Mouse (Mus musculus): Measurements from ENCODE around the gene Fam104a.

Fam104a gene

GRCm38 (mm10) chr11:113683957-113684706, at the start of gene Fam104a, which contains the start of gene D11Wsu47e:
Fam104a (minus strand) TSS chr11:113684155.
D11Wsu47e (plus strand) TSS chr11:113684412.
- DNase-seq (ENCODE audit: extremely low spot score, low spot score) = peak; percentile 95

GRCm38 (mm10) chr11:113731945-113732612, 48.1 kb upstream of the Fam104a start:
- DNase-seq (ENCODE audit: extremely low spot score, low spot score) = no peak

- no peak for DNase-seq (ENCODE audit: extremely low spot score, low spot score)
Measured at GRCm38 (mm10) chr11:113730879-113731278, 46.9 kb upstream of the Fam104a start.

- no peak for DNase-seq (ENCODE audit: extremely low spot score, low spot score)
Measured at GRCm38 (mm10) chr11:113729917-113730316, 46.0 kb upstream of the Fam104a start.

- DNase-seq (ENCODE audit: extremely low spot score, low spot score) = no peak
Measured at GRCm38 (mm10) chr11:113729239-113729638, 45.3 kb upstream of the Fam104a start.

GRCm38 (mm10) chr11:113727992-113728391, 44.0 kb upstream of the Fam104a start:
- DNase-seq (ENCODE audit: extremely low spot score, low spot score) = peak; percentile 57

GRCm38 (mm10) chr11:113726994-113727888, 43.3 kb upstream of the Fam104a start:
- DNase-seq (ENCODE audit: extremely low spot score, low spot score) = no peak

GRCm38 (mm10) chr11:113725235-113726048, 41.5 kb upstream of the Fam104a start:
- no peak for DNase-seq (ENCODE audit: extremely low spot score, low spot score)

GRCm38 (mm10) chr11:113722405-113723090, 38.6 kb upstream of the Fam104a start:
- no peak for DNase-seq (ENCODE audit: extremely low spot score, low spot score)

- no peak for DNase-seq (ENCODE audit: extremely low spot score, low spot score)
Measured at GRCm38 (mm10) chr11:113717767-113718424, 33.9 kb upstream of the Fam104a start.

- DNase-seq (ENCODE audit: extremely low spot score, low spot score) = no peak
Measured at GRCm38 (mm10) chr11:113716132-113716531, 32.2 kb upstream of the Fam104a start.

GRCm38 (mm10) chr11:113715078-113715674, 31.2 kb upstream of the Fam104a start:
- DNase-seq (ENCODE audit: extremely low spot score, low spot score) = no peak

GRCm38 (mm10) chr11:113711061-113711460, 27.1 kb upstream of the Fam104a start:
- DNase-seq (ENCODE audit: extremely low spot score, low spot score) = no peak

GRCm38 (mm10) chr11:113710257-113710777, 26.4 kb upstream of the Fam104a start:
- DNase-seq (ENCODE audit: extremely low spot score, low spot score) = peak; percentile 69

- no peak for DNase-seq (ENCODE audit: extremely low spot score, low spot score)
Measured at GRCm38 (mm10) chr11:113709731-113710256, 25.8 kb upstream of the Fam104a start, which contains the start of gene Cpsf4l. Cpsf4l (minus strand) TSS chr11:113710017.

GRCm38 (mm10) chr11:113709272-113709671, 25.3 kb upstream of the Fam104a start:
- no peak for DNase-seq (ENCODE audit: extremely low spot score, low spot score)

GRCm38 (mm10) chr11:113708629-113709213, 24.8 kb upstream of the Fam104a start:
- DNase-seq (ENCODE audit: extremely low spot score, low spot score) = no peak

GRCm38 (mm10) chr11:113705966-113706652, 22.2 kb upstream of the Fam104a start:
- DNase-seq (ENCODE audit: extremely low spot score, low spot score) = no peak

Measured in neural tube, embryonic 10.5 days (tissue).